Mouse (Mus musculus) C2C12 (cell line): ENCODE measurements around the gene Oxa1l.

ENCODE experiments used
- CEBPB ChIP-seq: IDR thresholded peaks from one replicate; pipeline ENCODE4 v1.6.1; 2011; ENCODE audit warnings: low read depth, mild to moderate bottlenecking, control low read depth, moderate library complexity
- CTCF ChIP-seq: IDR thresholded peaks from one replicate; pipeline ENCODE4 v1.5.1; 2011; ENCODE audit not compliant: control insufficient read depth, insufficient read depth, insufficient read length
- MAX ChIP-seq: IDR thresholded peaks from one replicate; pipeline ENCODE4 v1.6.1; 2011; ENCODE audit warnings: mild to moderate bottlenecking, control low read depth
- MYOG ChIP-seq: IDR thresholded peaks from one replicate; pipeline ENCODE4 v1.6.1; 2011; ENCODE audit not compliant: control insufficient read depth, insufficient read length; ENCODE audit errors: extremely low read depth

GRCm38 (mm10) chr14:54396685-54397084, 36.1 kb downstream of the Oxa1l start:
- no peak for TF ChIP-seq MAX
- TF ChIP-seq CTCF = no peak
- TF ChIP-seq CEBPB = no peak
- no peak for TF ChIP-seq MYOG
